Mouse (Mus musculus) lung, adult 18-20 months (tissue): ENCODE results near the gene Mrps33.

Experiments
- DNase-seq, 2 experiments: peaks; one replicate each; pipeline ENCODE4 v3.0.0; 2022; ENCODE audit warnings: mixed read lengths in 2 of 2

Mrps33 gene

DNA sequence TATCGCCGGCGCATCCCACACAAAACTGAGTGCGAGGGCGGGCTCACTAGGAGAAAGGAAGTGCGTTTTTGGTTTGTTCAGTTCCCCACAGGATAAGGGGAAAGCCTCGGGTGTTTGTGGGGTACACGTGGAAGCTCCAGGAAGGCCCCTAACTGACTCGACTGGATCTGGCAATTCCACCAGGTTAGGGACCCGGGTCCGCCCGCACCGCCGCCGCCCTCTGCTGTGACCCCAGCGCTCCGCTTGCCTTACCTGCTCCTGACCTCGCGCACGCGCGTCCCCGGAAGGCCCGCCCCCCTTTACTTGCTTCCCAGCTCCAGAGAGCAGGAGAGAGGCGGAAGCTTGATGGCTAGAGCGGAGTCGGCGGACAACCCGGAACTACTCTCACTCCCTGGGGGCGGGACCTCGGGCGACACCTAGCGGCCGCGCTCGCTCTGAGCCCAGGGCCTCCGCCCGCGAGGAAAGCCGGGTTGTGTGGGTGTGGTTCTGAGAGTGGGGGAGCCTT is at the start of gene Mrps33:
Gene Mrps33 (minus strand): TSS at position 377 of the 505 bp plus-strand sequence.
- DNase-seq, result peak; percentile 97 to 98

DNA sequence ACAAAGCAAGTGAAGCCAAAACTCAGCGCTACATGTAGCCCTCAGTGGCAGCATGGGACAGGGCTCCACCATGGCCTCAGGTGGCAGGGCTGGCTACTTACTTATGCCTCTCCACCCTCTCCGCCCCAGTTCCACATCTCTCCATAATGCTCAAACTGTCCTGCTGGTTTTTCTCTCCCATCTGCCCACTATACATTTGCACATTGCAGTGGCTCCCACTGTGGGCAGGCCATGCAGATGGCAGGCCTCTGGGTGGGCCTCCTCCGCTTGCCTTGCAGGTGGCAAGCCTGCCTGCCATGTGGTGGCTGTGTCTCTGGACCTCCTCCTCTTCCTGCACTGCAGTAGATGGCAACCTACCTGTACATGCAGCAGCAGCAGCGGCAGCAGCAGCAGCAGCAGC is 38.9 kb upstream of the Mrps33 start:
- no peak for DNase-seq

DNA sequence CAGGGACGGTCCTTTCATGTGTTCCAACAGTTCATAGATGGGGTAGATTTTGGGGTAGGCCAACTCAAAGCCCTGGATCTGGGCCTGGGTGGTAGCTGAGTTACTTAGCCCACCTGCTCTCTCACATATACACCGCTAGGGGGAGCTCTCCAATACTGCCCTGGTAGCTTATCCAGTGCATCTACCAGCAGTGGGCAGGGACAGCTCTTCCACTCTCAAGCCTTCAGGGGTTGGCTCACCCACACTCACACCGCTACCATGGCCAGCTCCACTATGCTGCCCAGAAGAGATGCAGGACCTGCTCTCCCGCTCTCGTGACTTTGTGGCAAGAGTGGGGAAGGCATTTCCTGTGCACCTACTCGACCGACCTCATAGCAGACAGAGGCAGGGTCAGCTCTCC is 38.0 kb upstream of the Mrps33 start:
- no peak for DNase-seq

DNA sequence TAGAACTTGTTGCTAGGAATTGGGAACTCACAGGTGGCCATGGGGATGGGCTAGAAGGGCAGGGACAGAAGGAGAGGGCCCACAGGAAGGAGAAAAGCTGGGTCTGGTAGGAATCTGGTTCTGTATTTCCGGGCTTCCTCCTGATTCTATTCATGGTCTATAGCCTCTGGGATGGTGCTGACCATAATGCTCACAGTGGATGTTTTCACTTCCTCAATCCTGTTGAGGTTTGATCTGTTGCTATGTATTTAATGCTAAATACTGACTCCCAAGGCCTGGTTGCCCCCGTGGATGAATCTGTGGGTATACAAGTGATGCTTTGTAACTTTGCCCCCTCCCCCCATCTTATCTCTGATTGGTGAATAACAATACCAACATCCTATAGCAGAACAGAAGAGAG is 36.8 kb upstream of the Mrps33 start:
- no peak for DNase-seq

DNA sequence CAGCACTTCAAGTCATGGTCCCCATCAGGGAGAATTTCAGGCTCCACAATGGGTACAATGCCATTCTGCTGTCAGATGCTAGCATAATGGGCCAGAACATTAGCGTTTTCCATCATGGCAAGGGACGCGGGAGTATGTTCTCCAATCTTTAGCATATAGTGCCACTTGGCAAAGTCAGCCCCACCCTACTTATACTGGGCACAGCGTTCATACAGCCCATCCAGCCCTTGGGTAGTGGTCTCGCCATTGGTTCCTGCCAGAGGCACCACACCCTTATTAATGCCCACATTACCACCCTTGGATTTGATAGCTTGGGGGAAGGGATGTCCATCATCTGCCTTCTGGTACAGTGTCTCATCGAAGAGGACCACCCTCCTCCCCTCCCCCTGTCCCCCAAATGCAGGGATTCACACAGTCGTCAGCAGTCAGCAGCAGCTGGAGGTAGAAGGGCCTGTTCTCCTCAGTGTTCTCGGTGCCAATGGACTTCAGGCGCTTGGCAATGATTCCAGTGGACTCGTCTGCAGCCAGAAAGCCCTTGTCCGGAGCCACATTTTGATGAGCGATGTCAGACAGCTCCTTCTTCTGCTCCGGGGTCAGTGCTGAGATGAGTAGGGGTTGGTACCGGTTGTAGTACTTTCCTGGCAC is 33.0 kb upstream of the Mrps33 start:
- no peak for DNase-seq

DNA sequence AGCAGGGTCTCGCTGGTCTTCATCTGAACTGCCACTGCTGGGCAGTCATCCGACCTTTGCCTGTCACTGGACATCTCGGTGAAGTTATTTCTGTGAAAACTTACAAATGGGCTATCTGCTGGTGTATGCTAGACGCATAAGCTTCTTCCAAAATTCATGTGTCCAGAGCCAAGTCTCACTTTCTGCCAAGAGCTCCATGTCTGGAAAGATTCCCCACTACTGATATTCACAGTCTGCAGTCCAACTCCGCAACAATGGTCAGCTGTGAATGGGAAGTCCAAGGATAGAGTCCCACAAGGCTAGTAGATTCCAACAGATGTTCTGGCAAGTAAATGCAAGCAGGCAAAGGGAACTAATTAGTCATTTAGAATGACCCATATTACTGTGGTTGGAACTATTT is 17.9 kb upstream of the Mrps33 start:
- DNase-seq, result no peak

DNA sequence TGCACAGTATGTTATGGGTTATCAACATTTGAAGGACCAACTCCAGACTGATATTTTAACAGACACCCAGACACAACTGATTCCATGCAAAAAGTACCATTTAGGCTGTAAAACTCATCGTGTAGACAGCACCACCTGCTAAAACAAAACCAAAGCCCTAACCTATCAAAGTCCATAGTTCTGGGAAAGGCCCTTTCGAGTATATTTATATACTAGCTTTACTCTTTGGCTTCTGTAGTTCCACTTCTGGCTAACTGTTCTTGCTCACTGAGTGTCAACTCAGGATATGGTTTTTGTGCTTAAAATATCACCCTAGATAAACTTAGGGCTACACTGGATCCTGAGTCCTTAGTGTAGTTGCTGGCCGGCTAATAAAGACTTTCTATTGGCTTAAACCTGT is 10.5 kb upstream of the Mrps33 start:
- DNase-seq, result no peak

DNA sequence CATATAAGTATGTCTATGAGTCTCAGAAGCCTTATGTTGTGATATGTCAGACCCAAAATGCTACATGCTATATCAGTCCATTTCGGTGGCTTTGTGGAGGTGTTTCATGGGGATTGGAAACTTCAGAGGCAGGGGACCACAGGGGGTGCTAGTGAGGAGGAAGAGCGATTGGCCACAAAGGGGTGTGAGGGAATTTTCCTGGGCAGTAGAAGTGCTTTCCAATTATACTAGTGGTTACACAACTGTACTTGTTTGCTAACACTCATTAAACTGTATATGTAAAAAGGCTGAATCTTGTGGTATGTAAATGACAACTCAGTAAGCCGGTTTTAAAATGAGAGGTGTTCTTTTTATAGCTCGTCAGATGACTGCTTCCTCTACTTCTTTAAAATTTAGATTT is 8.1 kb upstream of the Mrps33 start:
- no peak for DNase-seq

DNA sequence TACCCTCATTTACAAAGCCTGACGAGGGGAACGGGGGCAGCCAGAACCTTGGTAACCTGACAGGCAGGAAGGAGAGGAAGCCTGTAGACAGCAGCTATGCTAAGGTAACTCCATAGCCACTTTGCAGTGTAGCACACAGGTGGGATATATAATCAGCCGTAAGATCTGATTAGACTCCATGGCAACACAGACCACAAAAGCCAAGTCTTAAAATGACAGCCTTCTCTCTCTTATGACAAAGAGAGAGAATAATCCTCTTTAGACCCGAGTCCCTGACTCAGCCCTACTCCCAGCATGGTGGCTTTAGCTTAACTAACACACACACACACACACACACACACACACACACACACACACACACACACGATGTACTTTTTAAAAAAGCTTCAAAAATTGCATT is 2.3 kb downstream of the Mrps33 start:
- no peak for DNase-seq

DNA sequence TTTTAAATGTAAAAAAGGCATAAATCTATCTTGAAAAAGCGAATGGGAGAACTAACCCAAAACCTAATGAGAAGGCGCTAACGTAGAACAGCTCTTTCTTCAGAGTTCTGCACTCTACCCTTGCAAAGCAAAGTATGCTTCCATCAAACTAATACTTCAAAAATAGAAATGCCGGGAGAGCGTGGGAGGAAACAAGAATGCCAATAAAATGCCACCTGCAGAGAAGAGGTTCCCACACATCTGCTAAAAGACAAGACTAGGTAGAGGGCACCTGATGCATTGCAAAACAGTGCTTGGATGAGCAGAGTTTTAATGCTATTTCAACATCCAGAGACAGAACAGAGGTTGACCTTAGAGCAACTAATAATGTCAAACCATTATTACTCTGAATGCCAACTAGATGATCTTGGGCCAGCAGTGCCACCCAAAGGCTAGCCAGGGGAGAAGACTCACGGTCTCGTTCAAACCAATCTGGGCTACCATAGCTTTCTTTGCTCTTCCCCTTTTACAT is 3.7 kb downstream of the Mrps33 start:
- no peak for DNase-seq

DNA sequence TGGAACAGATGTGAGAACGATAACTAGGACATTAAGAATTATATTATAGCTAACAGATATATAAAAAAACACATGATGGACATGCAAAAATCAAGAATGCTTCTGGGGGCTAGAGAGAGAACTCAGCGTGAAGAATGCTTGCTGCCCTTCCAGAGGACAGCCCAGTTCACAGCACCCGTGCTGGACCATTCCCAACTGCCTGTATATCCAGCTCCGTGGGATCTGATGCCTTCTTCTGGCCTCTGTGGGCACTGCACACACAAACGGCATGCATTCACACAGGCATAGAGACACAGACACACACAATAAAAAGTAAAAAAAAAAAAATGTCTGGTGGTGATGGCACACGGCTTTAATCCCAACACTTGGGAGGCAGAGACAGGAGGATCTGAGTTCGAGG is 4.5 kb downstream of the Mrps33 start:
- DNase-seq, result no peak

DNA sequence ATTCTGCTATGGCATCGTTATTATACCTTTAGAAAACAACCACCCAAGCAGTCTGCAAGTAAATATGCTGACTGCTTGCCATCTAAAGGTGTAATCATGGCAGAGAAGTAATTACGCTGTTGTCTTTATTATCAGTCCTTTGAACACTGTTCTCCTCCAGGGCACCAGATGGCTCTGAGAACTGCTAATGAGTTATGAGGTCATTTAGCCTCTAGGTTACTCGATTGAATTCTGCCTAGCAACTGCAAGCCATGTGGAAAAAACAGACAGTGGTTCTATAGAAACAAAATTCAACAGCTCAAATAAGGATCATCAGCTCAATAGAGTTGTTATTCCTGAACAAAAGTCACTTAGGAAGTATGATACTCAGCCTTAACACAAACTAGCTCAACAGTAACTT is 4.9 kb downstream of the Mrps33 start:
- no peak for DNase-seq

DNA sequence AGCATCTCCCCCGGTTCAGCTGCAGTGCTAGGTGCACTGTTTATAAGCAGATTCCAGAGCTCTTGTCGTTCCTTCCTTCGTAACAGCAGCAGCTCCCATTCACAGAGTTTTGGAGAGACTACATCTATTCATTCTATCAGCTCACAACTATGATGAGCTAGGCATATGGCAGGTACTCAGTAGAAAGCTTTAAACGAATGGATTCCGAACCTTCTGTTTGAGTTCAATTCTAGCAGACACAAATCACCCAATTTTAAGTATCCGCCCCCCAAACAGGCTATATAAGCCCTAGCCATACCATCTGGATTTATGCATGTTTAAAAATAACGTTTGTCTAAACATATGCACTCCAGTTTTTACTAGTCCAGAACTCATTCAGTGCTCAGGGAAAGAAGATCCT is 9.8 kb downstream of the Mrps33 start:
- no peak for DNase-seq

DNA sequence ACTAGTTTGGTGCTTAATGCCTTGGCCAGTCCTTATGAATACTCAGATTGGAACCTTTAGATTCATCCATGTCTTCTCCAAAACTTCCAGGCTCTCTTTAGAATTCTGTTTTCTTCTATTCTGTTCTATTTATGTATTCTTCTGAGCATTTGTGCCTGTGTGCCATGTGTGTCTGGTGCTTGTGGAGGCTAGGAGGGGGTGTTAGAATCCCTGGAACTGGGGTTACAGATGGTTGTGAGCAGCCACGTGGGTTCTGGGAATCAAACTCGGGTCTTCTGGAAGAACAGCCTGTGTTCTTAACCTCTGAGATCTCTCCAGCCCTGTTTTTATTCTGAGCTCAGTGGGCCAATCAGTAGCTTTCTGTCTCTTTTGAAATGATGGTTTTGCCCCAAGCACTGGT is 13.7 kb downstream of the Mrps33 start:
- no peak for DNase-seq

DNA sequence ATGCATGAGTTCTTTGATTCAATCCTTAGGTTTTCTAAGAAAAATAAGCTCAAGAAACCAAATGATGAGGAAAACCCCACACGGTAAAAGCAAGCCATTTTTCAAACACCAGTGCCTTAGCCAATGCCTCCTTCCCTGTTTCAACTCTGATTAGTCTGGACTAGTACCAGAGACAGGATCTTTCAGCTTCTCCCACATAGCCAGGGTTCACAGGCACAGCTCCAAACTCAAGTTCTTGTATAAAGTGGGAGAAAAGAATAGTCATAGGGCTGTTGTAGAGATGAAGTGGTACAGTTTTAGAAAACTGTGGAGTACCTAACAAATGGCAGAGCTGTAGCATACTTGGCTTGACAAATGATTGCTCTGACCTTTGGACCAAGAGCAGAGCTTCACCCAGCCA is 14.6 kb downstream of the Mrps33 start:
- DNase-seq, result no peak

DNA sequence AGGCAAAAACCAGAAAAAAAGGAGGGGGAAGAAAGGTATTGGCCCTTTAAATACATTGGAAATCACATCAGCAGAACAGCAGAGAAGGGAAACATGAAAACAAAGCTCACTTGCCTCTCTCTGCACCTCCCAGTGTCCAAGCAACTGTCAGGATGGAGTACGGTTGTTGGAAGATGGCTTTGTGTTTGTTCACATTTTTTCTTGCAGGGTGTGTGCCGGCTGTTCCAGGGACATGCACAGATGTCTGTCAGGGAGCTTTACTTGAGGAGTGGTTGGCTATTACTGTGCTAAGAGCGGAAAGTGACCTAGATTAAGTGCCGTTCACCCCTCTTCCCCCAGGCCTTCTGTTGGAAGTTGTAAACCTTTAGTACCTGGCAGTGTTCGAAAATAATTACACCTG is 19.0 kb downstream of the Mrps33 start:
- DNase-seq, result no peak

DNA sequence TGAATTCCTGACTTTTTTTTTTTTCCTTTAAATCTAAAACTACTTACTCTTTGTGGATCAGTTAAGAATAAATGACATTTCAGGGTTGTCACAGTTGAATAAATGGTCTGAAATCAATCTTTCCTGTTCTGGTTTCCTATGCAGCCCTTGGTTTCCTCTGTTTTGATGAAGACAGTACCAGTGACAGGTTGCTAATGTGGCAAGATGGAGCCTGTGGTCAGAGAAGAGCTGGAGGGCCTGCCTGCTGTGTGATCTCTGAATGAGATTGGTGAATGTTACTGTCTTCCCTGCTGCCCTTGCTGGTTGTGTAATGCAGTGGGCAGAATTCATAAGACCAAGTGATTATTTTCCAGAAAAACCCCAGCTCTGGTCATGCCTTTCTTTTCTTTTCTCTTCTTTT is 22.4 kb downstream of the Mrps33 start:
- DNase-seq, result no peak

DNA sequence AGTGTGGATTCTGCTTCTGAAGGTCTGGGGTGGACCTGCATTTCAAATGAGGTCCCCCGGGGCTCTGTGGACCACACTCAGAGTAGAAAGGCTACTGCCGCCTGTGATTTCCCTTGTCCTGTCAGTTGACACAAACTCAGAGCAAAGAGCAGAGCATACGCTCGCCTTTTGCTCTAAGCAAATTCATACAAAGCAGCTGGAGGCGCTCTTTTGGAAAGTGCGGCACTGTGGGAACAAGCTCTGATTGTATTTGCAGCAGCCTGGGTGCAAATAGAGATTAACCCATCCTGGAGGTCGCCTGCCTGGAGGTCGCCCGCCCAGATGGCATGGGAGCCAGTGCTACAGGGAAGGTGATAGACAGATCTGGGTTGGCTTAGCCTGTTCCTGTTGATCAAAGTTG is 23.0 kb downstream of the Mrps33 start:
- no peak for DNase-seq

DNA sequence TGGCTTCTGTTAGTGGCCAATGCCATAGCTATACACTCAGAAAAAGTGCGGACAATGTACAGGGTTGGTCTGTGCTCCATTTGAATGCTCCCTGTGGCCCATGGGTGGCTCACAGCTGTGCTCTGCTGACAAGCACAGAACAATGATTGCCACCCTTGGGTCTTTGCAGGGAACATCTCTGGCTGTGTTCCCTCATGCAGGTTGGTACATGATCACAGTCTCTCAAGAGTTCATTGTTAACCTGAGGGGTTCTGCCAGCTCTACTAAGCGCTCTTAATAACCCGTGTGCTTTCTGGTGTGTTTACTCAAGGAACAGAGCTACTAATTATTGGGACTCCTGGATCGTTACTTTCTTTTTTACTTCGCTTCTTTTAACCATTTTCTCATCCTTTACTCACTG is 24.8 kb downstream of the Mrps33 start:
- no peak for DNase-seq

DNA sequence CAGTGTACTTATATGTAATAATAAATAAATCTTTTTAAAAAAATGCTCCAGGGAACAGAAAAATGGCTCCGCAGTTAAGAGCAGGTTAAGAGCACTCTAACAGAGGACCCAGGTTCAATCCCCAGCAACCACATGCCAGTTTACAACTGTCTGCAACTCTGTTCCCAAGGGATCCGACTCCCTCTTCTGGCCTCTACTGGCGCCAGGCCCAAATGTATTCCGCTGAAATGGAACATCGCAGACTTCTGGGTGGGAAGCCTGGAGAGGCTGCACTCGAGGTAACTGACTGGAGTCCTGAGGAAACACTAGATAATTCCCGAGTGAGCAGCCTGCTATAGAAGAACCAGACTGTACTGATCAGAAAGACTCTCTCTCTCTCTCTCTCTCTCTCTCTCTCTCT is 27.3 kb downstream of the Mrps33 start:
- peak in 1 of 2 experiments; percentile 18 for DNase-seq

DNA sequence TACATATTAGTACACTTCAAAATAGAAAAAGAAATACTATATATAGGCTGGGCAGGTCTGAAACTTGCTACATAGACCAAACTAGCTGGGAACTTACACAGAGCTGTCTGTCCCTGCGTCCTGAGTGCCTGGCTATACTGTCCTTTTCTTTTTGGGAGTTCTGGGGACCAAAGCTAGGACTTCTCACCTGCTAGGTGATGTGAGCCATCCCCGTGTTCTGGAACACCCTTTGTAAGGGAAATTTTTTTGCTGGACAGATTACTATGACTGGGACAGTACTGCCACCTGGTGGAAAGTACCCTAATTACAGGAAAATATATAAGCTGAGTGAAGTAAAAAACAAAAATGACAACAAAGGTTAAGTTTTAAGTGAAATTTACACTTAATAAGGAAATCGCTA is 28.2 kb downstream of the Mrps33 start:
- peak in 1 of 2 experiments; percentile 29 for DNase-seq

DNA sequence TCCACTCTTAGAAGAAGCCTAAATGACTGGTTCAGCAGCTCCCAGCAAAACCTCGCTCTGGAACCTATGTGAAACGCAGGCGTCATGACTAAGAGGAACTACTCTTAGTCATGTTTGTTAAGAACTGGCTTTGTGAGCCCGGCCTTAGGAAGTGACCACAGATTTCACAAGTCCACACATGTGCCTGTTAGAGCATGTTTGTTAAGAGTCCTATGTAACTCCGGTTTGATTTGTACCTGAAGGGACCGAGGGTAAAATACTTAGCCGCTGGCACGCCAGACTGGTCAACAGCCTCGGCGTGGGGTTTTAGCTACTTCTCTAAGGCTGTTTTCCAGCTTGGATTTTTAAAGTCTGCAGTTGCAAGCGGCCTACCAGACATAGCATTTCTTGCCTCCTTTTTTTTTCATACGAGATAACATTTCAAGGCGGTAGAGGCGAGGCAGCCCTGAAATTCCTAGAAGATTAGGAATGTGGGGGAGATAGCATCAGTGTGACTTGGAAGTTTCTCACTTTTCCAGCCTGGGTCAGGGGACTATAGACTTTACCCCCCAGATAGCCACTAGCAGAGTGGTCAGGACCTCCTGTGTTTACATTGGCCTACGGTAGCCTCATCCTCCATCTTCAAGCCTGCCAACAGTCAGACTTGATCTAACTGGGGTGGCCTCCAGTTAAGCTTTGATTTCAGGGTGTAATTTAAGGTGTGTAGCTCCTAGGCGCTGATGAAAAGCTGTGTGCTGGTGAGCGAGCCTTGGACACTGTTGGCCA is 28.8 kb downstream of the Mrps33 start:
- peak; percentile 51 to 64 for DNase-seq

DNA sequence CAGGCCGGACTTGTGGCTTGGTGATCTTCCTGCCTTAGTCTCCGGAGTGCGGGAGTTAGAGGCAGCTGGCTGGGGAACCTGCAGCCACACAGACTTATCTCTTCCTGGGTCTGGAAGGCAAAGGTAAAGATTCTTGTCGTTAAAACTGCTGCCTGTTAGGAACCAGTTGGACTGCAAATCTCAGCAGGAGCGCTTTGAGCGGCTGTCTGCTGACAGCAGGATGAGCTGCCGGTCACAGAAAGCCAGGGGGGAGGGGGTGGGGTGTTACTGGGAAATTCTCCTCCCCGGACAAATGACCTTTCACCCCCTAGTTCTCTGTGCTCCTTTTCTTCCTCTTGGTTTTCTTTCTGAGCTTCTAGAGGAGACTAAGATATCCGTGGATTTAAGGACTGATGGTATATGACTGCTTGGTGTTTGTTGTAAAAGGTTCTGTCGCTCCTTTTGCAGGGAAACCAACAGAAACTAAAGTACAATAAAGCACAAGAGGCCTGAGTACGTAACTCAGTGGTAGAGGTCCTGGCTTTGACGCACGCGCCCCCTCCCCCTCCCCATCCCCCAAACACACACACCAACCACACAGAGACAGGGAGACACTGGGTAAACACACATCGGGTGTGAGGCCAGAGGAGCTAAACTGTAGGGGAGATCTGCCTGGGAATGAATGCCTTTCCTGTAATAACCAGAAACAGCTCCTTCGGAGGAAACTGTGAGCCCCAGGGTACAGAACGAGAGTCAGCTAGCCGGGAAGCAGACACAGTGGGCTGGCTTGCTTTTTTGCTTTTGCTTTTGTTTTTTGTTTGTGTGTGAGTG is 29.7 kb downstream of the Mrps33 start:
- peak in 1 of 2 experiments; percentile 9 for DNase-seq
